Mouse (Mus musculus): ENCODE results near the gene Vps53. TPM values are rescaled to one million over a fixed set of nuclear protein-coding genes. Genes with fewer than 3 reads are reported as not detected.

The Vps53 gene
- polyA plus RNA-seq, 2 experiments: 9.4 to 12.7 TPM

DNA sequence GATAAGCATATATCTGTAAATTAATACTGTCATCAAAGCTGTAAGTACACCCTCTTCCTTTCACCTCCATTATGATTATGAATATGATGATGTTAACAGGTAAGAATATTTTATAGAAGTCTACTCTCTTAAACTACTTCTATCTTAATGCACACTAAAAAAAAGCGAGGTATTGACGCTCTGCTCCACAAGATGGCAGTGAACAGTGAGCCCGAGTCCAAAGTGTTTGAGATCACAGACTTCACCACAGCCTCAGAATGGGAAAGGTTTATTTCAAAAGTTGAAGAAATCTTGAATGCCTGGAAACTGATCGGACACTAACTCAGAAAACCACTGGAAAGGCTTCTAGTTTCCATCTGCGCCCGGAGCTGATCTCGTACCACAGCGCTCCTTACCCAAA, 85.8 kb downstream of the Vps53 start:
- Histone ChIP-seq H3K9ac (replicated peaks) (no peak overlapping the region), H3K4me2 (ENCODE audit: low read depth) (no peak overlapping the region), H3K4me3 (ENCODE audit: insufficient read depth in 1 of 2, low read depth in 2 of 2, low read length in 2 of 2) (no peak overlapping the region), H3K4me1 (replicated peaks; ENCODE audit: control insufficient read depth in 2 of 2, insufficient read depth in 2 of 2, low read length in 1 of 2) (no peaks in the 10 kb centered on the region), H3K27me3 (ENCODE audit: control insufficient read depth, insufficient read depth, low read length) (no peaks in the 10 kb centered on the region), H3K27ac (no peak overlapping the region), H3K9me3 (ENCODE audit: control insufficient read depth, low read length) (no peaks in the 10 kb centered on the region), H3K36me3 (replicated peaks; ENCODE audit: control insufficient read depth, insufficient read depth, low read depth) (no peaks in the 10 kb centered on the region)
- DNase-seq (ENCODE audit: low read depth in 3 of 3, low spot score in 3 of 3) (no peak), ATAC-seq (ENCODE audit: insufficient read depth) (no peak)
- 83% methylated on average over 8 of the region's 8 CpGs for WGBS (ENCODE audit: insufficient replicate concordance)
- no peak for TF ChIP-seq EP300 (IDR thresholded peaks at IDR 0.05; ENCODE audit: low read depth)
- TF ChIP-seq CTCF (IDR thresholded peaks at IDR 0.05; ENCODE audit: low read depth): no peak

DNA sequence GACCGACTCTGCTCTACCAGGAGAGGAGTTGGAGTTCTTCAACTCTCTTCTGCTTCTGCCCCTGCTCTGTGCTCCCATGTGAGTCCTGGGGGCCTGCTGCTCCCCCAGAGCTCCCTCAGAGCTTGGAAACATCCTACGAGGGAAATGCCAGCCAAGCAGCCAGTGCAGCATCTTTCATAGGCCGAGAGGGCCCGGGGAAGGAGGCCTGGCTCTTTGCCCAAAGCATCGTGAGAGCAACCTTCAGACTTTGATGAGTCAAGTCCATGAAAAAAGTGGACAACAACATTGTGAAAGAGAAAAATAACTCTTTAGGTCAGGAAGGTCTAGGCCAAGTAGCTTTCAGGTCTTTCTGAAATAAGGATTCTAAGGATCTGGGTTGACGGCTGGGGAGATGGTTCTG, 89.7 kb downstream of the Vps53 start:
- Histone ChIP-seq H3K9me3 (ENCODE audit: control insufficient read depth, low read length) (no peaks in the 10 kb centered on the region), H3K4me3 (ENCODE audit: insufficient read depth in 1 of 2, low read depth in 2 of 2, low read length in 2 of 2) (no peak overlapping the region), H3K4me1 (replicated peaks; ENCODE audit: control insufficient read depth in 2 of 2, insufficient read depth in 2 of 2, low read length in 1 of 2) (no peaks in the 10 kb centered on the region), H3K27me3 (ENCODE audit: control insufficient read depth, insufficient read depth, low read length) (no peaks in the 10 kb centered on the region), H3K4me2 (ENCODE audit: low read depth) (no peak overlapping the region), H3K9ac (replicated peaks) (no peak overlapping the region), H3K36me3 (replicated peaks; ENCODE audit: control insufficient read depth, insufficient read depth, low read depth) (no peaks in the 10 kb centered on the region), H3K27ac (no peak overlapping the region)
- TF ChIP-seq CTCF (IDR thresholded peaks at IDR 0.05; ENCODE audit: low read depth) (no peak), EP300 (IDR thresholded peaks at IDR 0.05; ENCODE audit: low read depth) (no peak)
- no peak for ATAC-seq (ENCODE audit: insufficient read depth)
- no peak for DNase-seq (ENCODE audit: low read depth in 3 of 3, low spot score in 3 of 3)
- 75% methylated on average over 6 of the region's 6 CpGs for WGBS (ENCODE audit: insufficient replicate concordance)

DNA sequence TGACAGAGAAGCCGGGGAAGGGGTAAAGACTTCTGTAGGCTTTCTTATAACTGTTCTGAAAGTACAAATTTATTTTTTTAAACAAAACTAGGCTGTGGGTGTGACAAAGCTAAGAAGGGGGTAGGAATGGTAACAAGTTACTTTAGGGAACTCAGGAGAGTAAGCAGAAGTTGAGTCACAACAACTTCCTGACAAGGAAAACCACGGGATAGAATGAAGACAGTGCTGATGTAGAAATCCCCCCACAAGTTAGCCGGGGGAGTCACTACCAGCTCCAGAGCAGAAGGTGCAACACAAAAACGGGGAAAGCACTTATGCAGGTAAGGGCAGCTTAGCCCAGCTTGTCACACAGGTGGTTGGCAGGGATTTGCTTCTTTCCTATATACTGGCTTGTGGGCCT, 90.9 kb downstream of the Vps53 start:
- Histone ChIP-seq H3K4me2 (ENCODE audit: low read depth) (no peak overlapping the region), H3K36me3 (replicated peaks; ENCODE audit: control insufficient read depth, insufficient read depth, low read depth) (no peaks in the 10 kb centered on the region), H3K9me3 (ENCODE audit: control insufficient read depth, low read length) (no peaks in the 10 kb centered on the region), H3K9ac (replicated peaks) (no peak overlapping the region), H3K27me3 (ENCODE audit: control insufficient read depth, insufficient read depth, low read length) (no peaks in the 10 kb centered on the region), H3K4me3 (ENCODE audit: insufficient read depth in 1 of 2, low read depth in 2 of 2, low read length in 2 of 2) (no peak overlapping the region), H3K4me1 (replicated peaks; ENCODE audit: control insufficient read depth in 2 of 2, insufficient read depth in 2 of 2, low read length in 1 of 2) (no peaks in the 10 kb centered on the region), H3K27ac (no peak overlapping the region)
- 33% methylated on average over 4 of the region's 4 CpGs for WGBS (ENCODE audit: insufficient replicate concordance)
- DNase-seq (ENCODE audit: low read depth in 3 of 3, low spot score in 3 of 3) (no peak), ATAC-seq (ENCODE audit: insufficient read depth) (no peak)
- TF ChIP-seq EP300 (IDR thresholded peaks at IDR 0.05; ENCODE audit: low read depth): no peak
- TF ChIP-seq CTCF (IDR thresholded peaks at IDR 0.05; ENCODE audit: low read depth): no peak

DNA sequence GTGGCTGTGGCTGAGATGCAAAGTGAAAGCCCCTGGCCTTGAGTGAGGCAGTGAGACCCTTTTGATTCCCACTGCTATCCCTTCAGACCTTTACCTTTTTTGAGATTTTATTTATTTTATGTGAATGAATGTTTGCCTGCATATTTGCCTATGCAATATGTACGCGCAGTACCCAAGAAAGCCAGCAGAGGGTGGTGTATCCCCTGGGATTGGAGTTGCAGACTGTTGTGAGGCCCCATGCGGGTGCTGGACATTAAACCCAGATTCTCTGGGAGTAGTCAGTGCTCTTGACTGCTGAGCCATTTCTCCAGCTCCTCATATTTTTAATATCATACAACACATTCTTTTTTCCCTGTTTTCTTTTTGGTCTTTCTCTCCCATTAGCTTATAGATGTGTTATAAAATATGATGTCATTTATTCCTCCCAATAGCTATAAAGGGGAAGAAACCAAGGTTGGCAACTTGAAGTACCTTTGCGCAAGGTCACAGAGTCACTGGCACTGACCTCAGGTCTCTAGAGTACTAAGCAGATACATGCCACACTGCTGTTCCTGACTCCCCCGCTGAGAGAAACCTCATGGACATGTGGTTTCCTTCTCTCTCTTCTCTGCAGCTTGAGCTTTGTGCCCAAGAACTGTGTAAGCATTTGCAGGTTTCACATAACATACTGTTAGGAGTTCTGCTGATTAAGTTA, 93.4 kb downstream of the Vps53 start:
- Histone ChIP-seq H3K4me1 (replicated peaks; ENCODE audit: control insufficient read depth in 2 of 2, insufficient read depth in 2 of 2, low read length in 1 of 2) (no peaks in the 10 kb centered on the region), H3K4me3 (ENCODE audit: insufficient read depth in 1 of 2, low read depth in 2 of 2, low read length in 2 of 2) (no peak overlapping the region), H3K9ac (replicated peaks) (no peak overlapping the region), H3K9me3 (ENCODE audit: control insufficient read depth, low read length) (no peaks in the 10 kb centered on the region), H3K27me3 (ENCODE audit: control insufficient read depth, insufficient read depth, low read length) (no peaks in the 10 kb centered on the region), H3K36me3 (replicated peaks; ENCODE audit: control insufficient read depth, insufficient read depth, low read depth) (no peaks in the 10 kb centered on the region), H3K4me2 (ENCODE audit: low read depth) (no peak overlapping the region), H3K27ac (no peak overlapping the region)
- ATAC-seq (ENCODE audit: insufficient read depth) (no peak), DNase-seq (ENCODE audit: low read depth in 3 of 3, low spot score in 3 of 3) (peak in 2 of 3 experiments; percentile 13 to 16)
- peak; percentile 86 for TF ChIP-seq CTCF (IDR thresholded peaks at IDR 0.05; ENCODE audit: low read depth)
- no peak for TF ChIP-seq EP300 (IDR thresholded peaks at IDR 0.05; ENCODE audit: low read depth)
- WGBS (ENCODE audit: insufficient replicate concordance): 64% methylated on average over 5 of the region's 5 CpGs

DNA sequence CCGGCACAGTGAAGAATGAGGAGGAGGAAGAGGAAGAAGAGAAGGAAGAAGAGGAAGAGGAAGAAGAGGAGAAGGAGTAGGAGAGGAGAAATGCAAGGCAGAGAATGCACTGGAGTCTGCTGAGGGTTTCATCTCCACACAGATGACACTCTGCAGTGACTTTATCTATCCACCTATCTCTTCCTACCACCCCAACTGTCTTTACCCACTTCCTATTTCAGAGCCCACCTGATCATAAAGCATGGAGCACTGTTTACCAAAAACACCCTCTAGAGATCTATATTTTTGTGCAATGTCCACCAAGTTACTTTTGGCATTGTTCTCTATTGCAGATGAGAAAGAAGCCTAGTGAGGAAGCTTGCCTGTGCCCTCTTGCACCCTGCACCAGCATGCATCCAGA, 94.5 kb downstream of the Vps53 start:
- 39% methylated on average over 1 of the region's 1 CpGs for WGBS (ENCODE audit: insufficient replicate concordance)
- no peak overlapping the region for H3K4me3 ChIP-seq (ENCODE audit: insufficient read depth in 1 of 2, low read depth in 2 of 2, low read length in 2 of 2)
- TF ChIP-seq EP300 (IDR thresholded peaks at IDR 0.05; ENCODE audit: low read depth): no peak
- no peak for TF ChIP-seq CTCF (IDR thresholded peaks at IDR 0.05; ENCODE audit: low read depth)
- H3K27me3 ChIP-seq (ENCODE audit: control insufficient read depth, insufficient read depth, low read length): no peaks in the 10 kb centered on the region
- H3K4me1 ChIP-seq (replicated peaks; ENCODE audit: control insufficient read depth in 2 of 2, insufficient read depth in 2 of 2, low read length in 1 of 2): no peaks in the 10 kb centered on the region
- no peak for DNase-seq (ENCODE audit: low read depth in 3 of 3, low spot score in 3 of 3)
- H3K27ac ChIP-seq: no peak overlapping the region
- H3K36me3 ChIP-seq (replicated peaks; ENCODE audit: control insufficient read depth, insufficient read depth, low read depth): no peaks in the 10 kb centered on the region
- H3K4me2 ChIP-seq (ENCODE audit: low read depth): no peak overlapping the region
- H3K9me3 ChIP-seq (ENCODE audit: control insufficient read depth, low read length): no peaks in the 10 kb centered on the region
- no peak overlapping the region for H3K9ac ChIP-seq (replicated peaks)
- ATAC-seq (ENCODE audit: insufficient read depth): no peak

Data from liver, embryonic 14.5 days (tissue).